Mouse (Mus musculus) hindbrain, embryonic 16.5 days (tissue): Measurements from ENCODE around the gene Smyd2. TPM values are rescaled to one million over a fixed set of nuclear protein-coding genes. Genes with fewer than 3 reads are reported as not detected.

Source experiments
- ATAC-seq: fragments of 200-750 bp; cut with Nextera tagmentation; 2 replicates; pipeline ENCODE4 v1.8.0; 2017; ENCODE audit warnings: moderate TSS enrichment, moderate library complexity
- H3K27ac ChIP-seq: fragments of 300-500 bp; sonication (generic); 2 replicates; pipeline ENCODE4 v1.5.1; 2014; ENCODE audit warnings: low read depth, mild to moderate bottlenecking, control low read depth, low read length, moderate library complexity
- H3K27me3 ChIP-seq: fragments of 300-500 bp; sonication (generic); replicated peaks from 2 replicates; pipeline ENCODE4 v1.6.1; 2014; ENCODE audit warnings: low read length; ENCODE audit not compliant: control insufficient read depth, insufficient read depth
- H3K36me3 ChIP-seq: fragments of 300-500 bp; sonication (generic); 2 replicates; pipeline ENCODE4 v1.6.1; 2014; ENCODE audit warnings: mild to moderate bottlenecking, low read length, moderate library complexity, mixed read lengths; ENCODE audit not compliant: control insufficient read depth, insufficient read depth
- H3K4me1 ChIP-seq: fragments of 300-500 bp; sonication (generic); 2 replicates; pipeline ENCODE4 v1.6.1; 2014; ENCODE audit warnings: low read depth, low read length; ENCODE audit not compliant: control insufficient read depth, insufficient read depth
- H3K4me2 ChIP-seq: fragments of 300-500 bp; sonication (generic); 2 replicates; pipeline ENCODE4 v1.6.1; 2014; ENCODE audit warnings: mild to moderate bottlenecking, low read length, control low read depth, moderate library complexity
- H3K4me3 ChIP-seq: fragments of 300-500 bp; sonication (generic); 2 replicates; pipeline ENCODE4 v1.5.1; 2014; ENCODE audit warnings: mild to moderate bottlenecking, low read length, control low read depth, moderate library complexity
- H3K9ac ChIP-seq: fragments of 300-500 bp; sonication (generic); 2 replicates; pipeline ENCODE4 v1.6.1; 2014; ENCODE audit warnings: low read depth, mild to moderate bottlenecking, control low read depth, low read length, moderate library complexity
- H3K9me3 ChIP-seq: fragments of 300-500 bp; sonication (generic); 2 replicates; pipeline ENCODE4 v1.6.1; 2014; ENCODE audit warnings: mild to moderate bottlenecking, low read length, moderate library complexity; ENCODE audit not compliant: control insufficient read depth
- WGBS: fragments of 180-500 bp; shearing (Covaris S2); extraction: QIAGEN DNeasy Blood & Tissue Kit; methylation state at CpG from one replicate; pipeline ENCODE4 v1.1.7; 2014; 5-methylcytosine and 5-hydroxymethylcytosine counted together
- polyA plus RNA-seq: library from polyadenylated mRNA; unstranded; fragments of >200 nt; fragmentation: Nextera tagmentation; extraction: Ambion mirVana; gene quantifications from 2 replicates; pipeline ENCODE4 v1.2.1, GENCODE M21; 2015

Smyd2 gene
- polyA plus RNA-seq, 1 experiment from 2014 or later = 87.8 TPM

DNA sequence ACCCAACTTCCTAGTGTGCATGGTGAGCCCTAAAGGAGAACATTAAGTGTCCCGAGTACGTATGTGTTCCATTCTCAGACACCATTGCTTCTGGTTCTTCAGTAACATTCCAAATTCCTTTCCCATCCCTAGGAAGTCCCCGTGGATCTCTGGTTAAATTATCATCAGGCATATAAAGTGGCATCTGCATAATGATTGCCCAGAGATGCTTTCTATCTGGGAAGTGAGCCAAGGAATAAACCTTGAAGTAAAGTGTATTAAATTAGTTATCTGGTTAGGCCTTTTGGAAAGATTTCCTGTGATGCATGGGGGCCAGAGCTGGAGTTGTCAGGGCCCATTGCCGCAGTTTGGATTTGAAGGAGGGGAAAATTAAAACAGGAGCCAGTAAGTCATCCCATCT lies 50.1 kb downstream of the Smyd2 start:
- Histone ChIP-seq H3K27me3 (no peaks in the 10 kb centered on the region), H3K36me3 (no peaks in the 10 kb centered on the region), H3K4me3 (no peak overlapping the region), H3K9me3 (no peaks in the 10 kb centered on the region), H3K9ac (no peak overlapping the region), H3K27ac (no peak overlapping the region), H3K4me1 (0 out of 2 replicates have a peak, but pooled peaks cover 2% of the 10 kb centered on the region), H3K4me2 (no peak overlapping the region)
- ATAC-seq = no peak
- WGBS = 51% methylated on average over 4 of the region's 4 CpGs

DNA sequence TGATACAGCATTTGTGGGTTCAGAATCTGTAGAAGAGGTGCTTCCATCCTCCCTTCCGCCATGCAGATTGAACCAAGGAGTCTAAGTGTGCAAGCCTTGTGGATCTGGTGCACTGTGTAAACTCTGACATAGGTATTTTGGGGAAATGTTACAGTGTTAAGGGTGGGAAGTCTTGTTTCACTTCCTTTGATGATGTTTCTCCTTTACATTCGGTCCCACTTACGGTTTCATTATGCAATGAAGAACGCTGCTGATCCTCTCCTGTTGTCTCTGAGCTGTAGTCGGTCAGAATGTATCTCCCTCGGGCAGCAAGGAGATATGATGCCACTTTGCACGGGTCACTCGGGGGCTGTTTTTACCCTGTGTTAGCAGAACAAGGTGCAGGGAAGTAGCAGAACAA lies 50.5 kb downstream of the Smyd2 start:
- WGBS = 86% methylated on average over 8 of the region's 8 CpGs
- no peak overlapping the region for H3K4me2 ChIP-seq
- H3K9me3 ChIP-seq = no peaks in the 10 kb centered on the region
- H3K9ac ChIP-seq = no peak overlapping the region
- ATAC-seq = no peak
- H3K36me3 ChIP-seq = no peaks in the 10 kb centered on the region
- H3K4me3 ChIP-seq = no peak overlapping the region
- H3K27ac ChIP-seq = no peak overlapping the region
- H3K27me3 ChIP-seq = no peaks in the 10 kb centered on the region
- 0 out of 2 replicates have a peak, but pooled peaks cover 2% of the 10 kb centered on the region for H3K4me1 ChIP-seq

DNA sequence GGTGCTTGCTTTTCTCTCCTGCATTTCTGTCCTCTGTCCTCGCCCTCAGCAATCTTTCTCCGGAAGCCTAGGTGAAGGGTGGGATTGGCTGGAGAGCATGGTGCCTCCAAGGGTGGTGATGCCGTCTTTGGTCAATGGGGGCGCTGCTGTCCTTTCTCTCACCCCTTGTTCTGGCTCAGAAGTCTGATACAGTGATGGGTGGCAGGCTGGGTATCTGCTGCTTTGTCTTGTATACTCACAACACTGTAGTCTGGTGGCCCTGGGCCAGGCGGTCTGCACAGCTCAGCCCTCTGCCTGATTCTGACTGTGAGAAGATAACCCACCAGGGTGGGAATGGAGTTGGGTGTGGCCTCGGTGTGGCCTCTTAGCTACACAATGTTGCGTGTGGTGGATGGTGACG lies 51.6 kb downstream of the Smyd2 start:
- no peak for ATAC-seq

GRCm38 (mm10) chr1:189869651-189870270 lies 52.4 kb downstream of the Smyd2 start:
- WGBS = 93% methylated on average over 18 of the region's 18 CpGs
- H3K9ac ChIP-seq = no peak overlapping the region
- peaks cover 8% of the 10 kb centered on the region; the same call in 1 of the 2 replicates for H3K4me1 ChIP-seq
- no peak overlapping the region for H3K27ac ChIP-seq
- H3K4me3 ChIP-seq = no peak overlapping the region
- ATAC-seq = no peak
- H3K9me3 ChIP-seq = no peaks in the 10 kb centered on the region
- H3K27me3 ChIP-seq = no peaks in the 10 kb centered on the region
- no peak overlapping the region for H3K4me2 ChIP-seq
- no peaks in the 10 kb centered on the region for H3K36me3 ChIP-seq

More for the DNA sequence above, 51.6 kb downstream of the Smyd2 start:
- no peak overlapping the region for H3K9ac ChIP-seq
- no peaks in the 10 kb centered on the region for H3K9me3 ChIP-seq
- no peak overlapping the region for H3K4me2 ChIP-seq
- no peak overlapping the region for H3K27ac ChIP-seq
- 84% methylated on average over 8 of the region's 8 CpGs for WGBS
- H3K36me3 ChIP-seq = no peaks in the 10 kb centered on the region
- H3K4me3 ChIP-seq = no peak overlapping the region
- 0 out of 2 replicates have a peak, but pooled peaks cover 2% of the 10 kb centered on the region for H3K4me1 ChIP-seq
- no peaks in the 10 kb centered on the region for H3K27me3 ChIP-seq

DNA sequence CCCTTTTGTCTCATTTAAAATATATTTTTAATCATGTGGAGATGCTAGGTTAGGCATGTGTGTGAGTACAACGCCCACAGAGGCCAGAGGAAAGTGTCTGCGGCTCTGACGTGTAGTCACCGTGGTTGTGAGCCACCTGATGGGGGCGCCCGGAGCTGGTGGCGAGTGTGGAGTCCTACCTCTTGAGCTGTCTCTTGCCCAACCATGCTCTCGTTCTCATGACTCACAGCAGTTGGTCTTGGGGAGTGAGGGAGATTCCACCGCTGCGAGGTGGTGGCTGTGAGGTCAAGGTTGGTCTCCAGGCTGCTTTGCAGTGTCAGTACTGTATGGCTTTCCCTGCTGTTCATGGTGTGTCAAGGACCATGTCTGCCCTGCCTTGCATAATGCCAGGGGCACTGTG lies 54.1 kb downstream of the Smyd2 start:
- Histone ChIP-seq H3K27me3 (no peaks in the 10 kb centered on the region), H3K4me3 (no peak overlapping the region), H3K4me1 (peaks cover 8% of the 10 kb centered on the region), H3K9me3 (no peaks in the 10 kb centered on the region), H3K9ac (no peak overlapping the region), H3K27ac (no peak overlapping the region), H3K36me3 (no peaks in the 10 kb centered on the region), H3K4me2 (no peak overlapping the region)
- ATAC-seq = no peak
- WGBS = 82% methylated on average over 10 of the region's 10 CpGs

GRCm38 (mm10) chr1:189867497-189867896 lies 54.7 kb downstream of the Smyd2 start:
- no peak for ATAC-seq
- H3K4me3 ChIP-seq = no peak overlapping the region
- no peaks in the 10 kb centered on the region for H3K36me3 ChIP-seq
- H3K27me3 ChIP-seq = no peaks in the 10 kb centered on the region
- whole genome bisulfite sequencing = 66% methylated on average over 9 of the region's 9 CpGs
- no peak overlapping the region for H3K4me2 ChIP-seq
- no peak overlapping the region for H3K9ac ChIP-seq
- no peak overlapping the region for H3K27ac ChIP-seq
- peaks cover 8% of the 10 kb centered on the region for H3K4me1 ChIP-seq
- H3K9me3 ChIP-seq = no peaks in the 10 kb centered on the region

DNA sequence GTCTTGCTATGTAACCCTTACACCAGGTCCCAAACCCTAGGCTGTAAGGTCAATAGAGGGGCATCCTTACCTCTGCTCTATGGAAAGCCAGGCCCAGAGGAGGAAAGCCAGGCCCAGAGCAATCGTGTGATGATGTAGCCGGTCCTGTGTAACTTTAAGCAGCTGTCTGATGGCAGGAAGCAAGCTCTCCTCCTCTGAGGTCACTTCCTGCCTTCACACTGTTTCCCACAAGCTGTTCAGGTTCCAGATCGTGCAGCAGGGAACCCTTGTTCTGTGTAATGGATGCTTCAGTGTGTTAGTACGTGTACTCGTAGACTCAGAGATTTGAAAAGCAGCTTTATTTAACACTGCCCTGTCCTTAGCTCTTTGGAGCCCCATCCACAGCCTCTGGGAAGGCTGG lies 55.1 kb downstream of the Smyd2 start:
- Histone ChIP-seq H3K36me3 (no peaks in the 10 kb centered on the region), H3K27me3 (no peaks in the 10 kb centered on the region), H3K9me3 (no peaks in the 10 kb centered on the region), H3K9ac (no peak overlapping the region), H3K4me3 (no peak overlapping the region), H3K27ac (no peak overlapping the region), H3K4me2 (no peak overlapping the region), H3K4me1 (peaks cover 8% of the 10 kb centered on the region)
- WGBS = 67% methylated on average over 5 of the region's 5 CpGs
- ATAC-seq = no peak

DNA sequence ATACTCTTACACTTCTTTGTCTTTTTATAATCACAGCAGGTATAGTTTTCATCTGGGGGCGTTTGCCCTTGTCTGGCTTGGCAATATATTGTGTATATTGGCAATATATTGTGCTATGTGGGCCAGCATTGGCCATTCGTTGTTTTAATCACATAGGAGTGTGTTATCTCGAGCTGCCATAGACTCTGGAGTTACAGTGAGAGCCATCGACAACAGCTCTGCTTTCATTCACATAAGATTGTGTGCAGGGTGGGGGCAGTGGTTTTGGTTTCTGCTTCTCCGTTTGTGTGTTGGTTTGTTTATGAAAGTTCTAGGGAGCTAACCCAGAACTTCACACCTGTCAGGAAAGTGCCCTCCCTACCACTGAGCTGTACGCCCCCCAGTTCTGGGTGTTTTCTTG lies 55.5 kb downstream of the Smyd2 start:
- 81% methylated on average over 6 of the region's 6 CpGs for WGBS

DNA sequence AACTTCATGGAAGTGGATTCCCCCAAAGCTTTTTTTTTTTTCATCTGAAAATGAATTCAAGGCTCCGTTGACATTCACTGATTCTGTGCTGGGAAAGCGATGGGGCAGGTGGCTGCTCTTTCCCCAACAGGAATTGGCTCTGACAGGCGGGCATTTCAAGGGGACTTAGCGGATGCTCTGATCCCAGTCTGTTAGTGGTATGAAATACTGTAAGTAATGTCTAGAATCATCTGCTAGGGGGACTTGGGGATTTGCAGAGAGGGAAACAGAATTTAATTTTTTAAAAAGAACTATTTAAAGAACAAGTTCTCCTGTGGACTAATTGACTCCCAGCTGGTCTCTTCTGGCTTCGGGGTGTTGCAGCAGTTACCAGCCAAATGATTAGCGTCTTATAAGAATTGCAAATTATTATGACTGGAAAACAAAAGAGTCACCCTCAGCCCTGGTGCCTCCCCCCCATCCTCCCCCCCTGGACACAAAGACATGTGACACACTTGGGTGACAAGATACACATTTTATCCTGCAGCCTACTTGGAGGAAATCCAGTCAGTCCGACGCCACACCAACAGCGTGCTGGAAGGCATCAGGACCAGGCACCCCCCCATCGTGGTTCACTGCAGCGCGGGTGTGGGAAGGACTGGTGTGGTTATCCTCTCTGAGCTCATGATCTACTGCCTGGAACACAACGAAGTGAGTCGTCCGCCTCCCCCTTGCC lies 57.2 kb downstream of the Smyd2 start:
- 0 out of 2 replicates have a peak, but pooled peaks have one; percentile 43 for ATAC-seq
- Histone ChIP-seq H3K27ac (no peak overlapping the region), H3K9me3 (no peaks in the 10 kb centered on the region), H3K4me2 (no peak overlapping the region), H3K4me1 (peaks cover 5% of the 10 kb centered on the region), H3K36me3 (no peaks in the 10 kb centered on the region), H3K4me3 (no peak overlapping the region), H3K9ac (no peak overlapping the region), H3K27me3 (no peaks in the 10 kb centered on the region)
- 44% methylated on average over 15 of the region's 15 CpGs for WGBS

More for the DNA sequence above, 55.5 kb downstream of the Smyd2 start:
- H3K9ac ChIP-seq = no peak overlapping the region
- H3K9me3 ChIP-seq = no peaks in the 10 kb centered on the region
- no peak overlapping the region for H3K4me3 ChIP-seq
- H3K4me1 ChIP-seq = peaks cover 5% of the 10 kb centered on the region
- no peak for ATAC-seq
- H3K36me3 ChIP-seq = no peaks in the 10 kb centered on the region
- no peaks in the 10 kb centered on the region for H3K27me3 ChIP-seq
- no peak overlapping the region for H3K27ac ChIP-seq
- H3K4me2 ChIP-seq = no peak overlapping the region
